Mouse (Mus musculus): ENCODE results near the gene Nxn. TPM values are rescaled to one million over a fixed set of nuclear protein-coding genes. Genes with fewer than 3 reads are reported as not detected.
"Not testable (repeated sequence)": the region's sequence is repeated elsewhere in the genome, so short reads cannot be mapped to it uniquely, and the experiment has no call there.

Nxn gene
- total RNA-seq, 4 experiments from 2014 or later = 9.2 to 12.2 (median 10.6) TPM

- peak in 1 of 2 experiments; percentile 47 for DNase-seq (ENCODE audit: low spot score in 2 of 2)
Observed at GRCm38 (mm10) chr11:76216681-76217389, 182.1 kb downstream of the Nxn start.

GRCm38 (mm10) chr11:76216049-76216540, 182.8 kb downstream of the Nxn start:
- DNase-seq (ENCODE audit: low spot score in 2 of 2) = no peak

GRCm38 (mm10) chr11:76215011-76215410, 183.9 kb downstream of the Nxn start:
- no peak for DNase-seq (ENCODE audit: low spot score in 2 of 2)

- no peak for DNase-seq (ENCODE audit: low spot score in 2 of 2)
Observed at GRCm38 (mm10) chr11:76213841-76214240, 185.1 kb downstream of the Nxn start.

GRCm38 (mm10) chr11:76211595-76211994, 187.3 kb downstream of the Nxn start:
- DNase-seq (ENCODE audit: low spot score in 2 of 2) = not testable (repeated sequence)

GRCm38 (mm10) chr11:76210228-76210985, 188.5 kb downstream of the Nxn start:
- no peak for DNase-seq (ENCODE audit: low spot score in 2 of 2)

Other genes starting within 250 kb of the Nxn start
- gene Vps53, start 219.5 kb downstream of the Nxn start, total RNA-seq (2022) = 10 to 100 TPM; 90.2 to 98.1 (median 95.1) TPM
- 10 to 100 TPM; 17.9 to 22.0 (median 19.9) TPM for gene Fam57a, start 219.5 kb downstream of the Nxn start, total RNA-seq (2022)
- gene Dbil5, start 181.5 kb downstream of the Nxn start, total RNA-seq (2022) = 1 to 10 TPM in 2 of 4 experiments, under 1 TPM in 2; 0.64 to 1.2 (median 0.96) TPM
- 10 to 100 TPM in 2 of 4 experiments, 1 to 10 TPM in 2; 9.5 to 13.7 (median 10.9) TPM for gene Gemin4, start 181.5 kb downstream of the Nxn start, total RNA-seq (2022)
- gene Mrm3, start 155.4 kb downstream of the Nxn start, total RNA-seq (2022) = 10 to 100 TPM; 16.8 to 19.3 (median 17.5) TPM
- 10 to 100 TPM; 55.8 to 59.8 (median 58.0) TPM for gene Glod4, start 155.4 kb downstream of the Nxn start, total RNA-seq (2022)
- gene Timm22, start 7.8 kb upstream of the Nxn start, total RNA-seq (2022) = 10 to 100 TPM; 24.5 to 33.1 (median 31.1) TPM
- 100 to 1,000 TPM; 464 to 480 (median 470) TPM for gene Abr, start 223.2 kb upstream of the Nxn start, total RNA-seq (2022)